Mouse (Mus musculus) limb, embryonic 14.5 days (tissue): ENCODE results near the gene Mrpl41. TPM values are rescaled to one million over a fixed set of nuclear protein-coding genes. Genes with fewer than 3 reads are reported as not detected.

Experiments
- ATAC-seq: fragments of 200-750 bp; cut with Nextera tagmentation; 2 replicates; pipeline ENCODE4 v1.8.0; 2017; ENCODE audit warnings: low read depth, moderate number of reproducible peaks, moderate TSS enrichment; ENCODE audit not compliant: low FRiP score
- DNase-seq: peaks from one replicate; pipeline ENCODE4 v3.0.0-alpha.2; 2015; ENCODE audit warnings: low spot score
- H3K27ac ChIP-seq: fragments of 300-500 bp; sonication (generic); replicated peaks from 2 replicates; pipeline ENCODE4 v1.5.1; 2014; ENCODE audit warnings: low read depth, mild to moderate bottlenecking, low read length, moderate library complexity, mixed read lengths
- H3K27me3 ChIP-seq: fragments of 300-500 bp; sonication (generic); 2 replicates; pipeline ENCODE4 v1.6.1; 2014; ENCODE audit warnings: low read length, mixed read lengths; ENCODE audit not compliant: control insufficient read depth, insufficient read depth
- H3K36me3 ChIP-seq: fragments of 300-500 bp; sonication (generic); 2 replicates; pipeline ENCODE4 v1.6.1; 2014; ENCODE audit warnings: mild to moderate bottlenecking, low read length, moderate library complexity, mixed read lengths; ENCODE audit not compliant: control insufficient read depth, insufficient read depth
- H3K4me1 ChIP-seq: fragments of 300-500 bp; sonication (generic); 2 replicates; pipeline ENCODE4 v1.6.1; 2014; ENCODE audit warnings: antibody characterized with exemption, low read length, mixed read lengths; ENCODE audit not compliant: control insufficient read depth, insufficient read depth
- H3K4me2 ChIP-seq: fragments of 300-500 bp; sonication (generic); replicated peaks from 2 replicates; pipeline ENCODE4 v1.6.1; 2014; ENCODE audit warnings: low read depth, mild to moderate bottlenecking, low read length, moderate library complexity; ENCODE audit not compliant: severe bottlenecking
- H3K4me3 ChIP-seq: fragments of 300-500 bp; sonication (generic); replicated peaks from 2 replicates; pipeline ENCODE4 v1.5.1; 2014; ENCODE audit warnings: low read length
- H3K9ac ChIP-seq: fragments of 300-500 bp; sonication (generic); 2 replicates; pipeline ENCODE4 v1.6.1; 2014; ENCODE audit warnings: mild to moderate bottlenecking, low read depth, low read length, moderate library complexity; ENCODE audit not compliant: severe bottlenecking
- H3K9me3 ChIP-seq: fragments of 300-500 bp; sonication (generic); 2 replicates; pipeline ENCODE4 v1.6.1; 2016; ENCODE audit warnings: low read length; ENCODE audit not compliant: control insufficient read depth
- POLR2A ChIP-seq: fragments of 200-500 bp; IDR thresholded peaks from 2 replicates; pipeline ENCODE4 v1.8.0; 2012; ENCODE audit warnings: inconsistent platforms, mild to moderate bottlenecking, moderate library complexity, borderline replicate concordance; ENCODE audit not compliant: insufficient read depth, insufficient read length; ENCODE audit errors: extremely low read depth
- WGBS: fragments of 180-500 bp; shearing (Covaris S2); extraction: QIAGEN DNeasy Blood & Tissue Kit; methylation state at CpG from one replicate; pipeline ENCODE4 v1.1.7; 2014; 5-methylcytosine and 5-hydroxymethylcytosine counted together
- microRNA-seq: library from miRNA; unstranded; fragments of <30 nt; microRNA quantifications from one replicate; pipeline ENCODE4, GENCODE M21; 2016
- polyA plus RNA-seq, 2 experiments: library from polyadenylated mRNA; depleted of rRNA in 1 of 2; stranded (reverse) in 1 of 2; unstranded in 1 of 2; fragments of >200 nt; fragmentation: Nextera tagmentation in 1 of 2; extraction: Ambion mirVana in 1 of 2; gene quantifications; 2 replicates each; pipeline versions ENCODE4 v1.2.1 to v1.2.3; 2012 to 2014

Mrpl41 gene
- polyA plus RNA-seq, 2 experiments, result 81.9 to 136 TPM

DNA sequence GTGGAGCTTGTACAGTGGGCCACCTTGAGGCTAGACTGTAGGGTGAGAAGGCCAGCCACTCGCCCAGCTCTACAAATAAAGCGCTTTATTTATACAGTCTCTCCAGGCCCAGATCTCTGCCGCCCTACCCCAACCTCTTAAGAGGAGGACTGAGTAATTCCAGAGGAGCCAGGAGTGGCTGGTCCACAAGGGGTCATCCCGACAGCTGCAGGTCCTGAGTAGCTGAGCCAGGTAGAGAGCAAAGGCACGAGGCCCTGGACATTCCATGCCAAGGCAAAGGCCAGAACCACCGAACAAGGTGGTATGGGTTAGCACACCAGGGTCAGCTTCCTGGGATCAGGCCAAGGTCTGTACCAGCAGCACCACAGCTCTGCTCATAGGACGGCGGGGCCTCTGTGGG, 49.6 kb downstream of the Mrpl41 start:
- no peak overlapping the region for H3K4me2 ChIP-seq
- H3K36me3 ChIP-seq, result 0 out of 2 replicates have a peak, but pooled peaks cover 3% of the 10 kb centered on the region
- H3K27ac ChIP-seq, result no peak overlapping the region
- 84% methylated on average over 8 of the region's 8 CpGs for WGBS
- H3K4me3 ChIP-seq, result no peak overlapping the region
- no peaks in the 10 kb centered on the region for H3K9me3 ChIP-seq
- ATAC-seq, result no peak
- H3K4me1 ChIP-seq, result no peaks in the 10 kb centered on the region
- TF ChIP-seq POLR2A, result no peak
- DNase-seq, result no peak
- H3K27me3 ChIP-seq, result no peaks in the 10 kb centered on the region
- H3K9ac ChIP-seq, result no peak overlapping the region

Small RNA genes within 50 kb of the gene (microRNA-seq; reads per million reads assigned to microRNA genes)
- gene Gm22875, result not detected

Other genes starting within 250 kb of the Mrpl41 start
- gene Cacna1b, start 211.9 kb downstream of the Mrpl41 start, polyA plus RNA-seq (2012; rRNA removed), result 2.7 and 4.1 TPM in 2 replicates
- gene Cacna1b, start 211.9 kb downstream of the Mrpl41 start, polyA plus RNA-seq (2014; fragmentation: Nextera tagmentation; extraction: Ambion mirVana), result 1.4 and 2.9 TPM in 2 replicates
- 98.3 and 123 TPM in 2 replicates for gene Ehmt1, start 55.5 kb downstream of the Mrpl41 start, polyA plus RNA-seq (2012; rRNA removed)
- 74.6 and 79.6 TPM in 2 replicates for gene Ehmt1, start 55.5 kb downstream of the Mrpl41 start, polyA plus RNA-seq (2014; fragmentation: Nextera tagmentation; extraction: Ambion mirVana)
- gene Arrdc1, start 39.8 kb downstream of the Mrpl41 start, polyA plus RNA-seq (2012; rRNA removed), result 65.0 and 80.7 TPM in 2 replicates
- 33.1 and 34.1 TPM in 2 replicates for gene Arrdc1, start 39.8 kb downstream of the Mrpl41 start, polyA plus RNA-seq (2014; fragmentation: Nextera tagmentation; extraction: Ambion mirVana)
- 30.7 and 31.5 TPM in 2 replicates for gene Zmynd19, start 25.3 kb downstream of the Mrpl41 start, polyA plus RNA-seq (2012; rRNA removed)
- gene Zmynd19, start 25.3 kb downstream of the Mrpl41 start, polyA plus RNA-seq (2014; fragmentation: Nextera tagmentation; extraction: Ambion mirVana), result 21.2 and 22.1 TPM in 2 replicates
- 36.6 and 41.0 TPM in 2 replicates for gene Dph7, start 12.7 kb downstream of the Mrpl41 start, polyA plus RNA-seq (2012; rRNA removed)
- 30.4 and 32.0 TPM in 2 replicates for gene Dph7, start 12.7 kb downstream of the Mrpl41 start, polyA plus RNA-seq (2014; fragmentation: Nextera tagmentation; extraction: Ambion mirVana)
- gene Pnpla7, start 935 bp upstream of the Mrpl41 start, polyA plus RNA-seq (2012; rRNA removed), result 11.1 and 12.0 TPM in 2 replicates
- 7.9 and 9.0 TPM in 2 replicates for gene Pnpla7, start 935 bp upstream of the Mrpl41 start, polyA plus RNA-seq (2014; fragmentation: Nextera tagmentation; extraction: Ambion mirVana)
- 143 and 216 TPM in 2 replicates for gene Nsmf, start 79.3 kb upstream of the Mrpl41 start, polyA plus RNA-seq (2012; rRNA removed)
- gene Nsmf, start 79.3 kb upstream of the Mrpl41 start, polyA plus RNA-seq (2014; fragmentation: Nextera tagmentation; extraction: Ambion mirVana), result 48.6 and 67.7 TPM in 2 replicates
- 0.13 and 0.26 TPM in 2 replicates for gene Entpd8, start 105.2 kb upstream of the Mrpl41 start, polyA plus RNA-seq (2012; rRNA removed)
- gene Entpd8, start 105.2 kb upstream of the Mrpl41 start, polyA plus RNA-seq (2014; fragmentation: Nextera tagmentation; extraction: Ambion mirVana), result not detected in 2 replicates
- gene Noxa1, start 120.1 kb upstream of the Mrpl41 start, polyA plus RNA-seq (2012; rRNA removed), result 0.12 and 0.13 TPM in 2 replicates
- gene Noxa1, start 120.1 kb upstream of the Mrpl41 start, polyA plus RNA-seq (2014; fragmentation: Nextera tagmentation; extraction: Ambion mirVana), result 0.15 TPM in 1 of 2 replicates, not detected in the other
- gene Nrarp, start 205.7 kb upstream of the Mrpl41 start, polyA plus RNA-seq (2012; rRNA removed), result 34.0 and 34.1 TPM in 2 replicates
- 27.7 and 28.2 TPM in 2 replicates for gene Nrarp, start 205.7 kb upstream of the Mrpl41 start, polyA plus RNA-seq (2014; fragmentation: Nextera tagmentation; extraction: Ambion mirVana)
- gene Tor4a, start 221.8 kb upstream of the Mrpl41 start, polyA plus RNA-seq (2012; rRNA removed), result 5.9 and 6.4 TPM in 2 replicates
- gene Tor4a, start 221.8 kb upstream of the Mrpl41 start, polyA plus RNA-seq (2014; fragmentation: Nextera tagmentation; extraction: Ambion mirVana), result 8.1 and 8.5 TPM in 2 replicates
- 84.4 and 98.3 TPM in 2 replicates for gene Nelfb, start 236.4 kb upstream of the Mrpl41 start, polyA plus RNA-seq (2012; rRNA removed)
- gene Nelfb, start 236.4 kb upstream of the Mrpl41 start, polyA plus RNA-seq (2014; fragmentation: Nextera tagmentation; extraction: Ambion mirVana), result 88.4 and 106 TPM in 2 replicates
- not detected in 2 replicates for gene Stpg3, start 239.5 kb upstream of the Mrpl41 start, polyA plus RNA-seq (2012; rRNA removed)
- not detected in 2 replicates for gene Stpg3, start 239.5 kb upstream of the Mrpl41 start, polyA plus RNA-seq (2014; fragmentation: Nextera tagmentation; extraction: Ambion mirVana)
- gene Fam166a, start 243.6 kb upstream of the Mrpl41 start, polyA plus RNA-seq (2012; rRNA removed), result not detected in 2 replicates
- gene Fam166a, start 243.6 kb upstream of the Mrpl41 start, polyA plus RNA-seq (2014; fragmentation: Nextera tagmentation; extraction: Ambion mirVana), result 0.17 TPM in 1 of 2 replicates, not detected in the other
- gene Tubb4b, start 249.6 kb upstream of the Mrpl41 start, polyA plus RNA-seq (2012; rRNA removed), result 501 and 550 TPM in 2 replicates
- 404 and 419 TPM in 2 replicates for gene Tubb4b, start 249.6 kb upstream of the Mrpl41 start, polyA plus RNA-seq (2014; fragmentation: Nextera tagmentation; extraction: Ambion mirVana)